Mouse (Mus musculus) heart, postnatal 36 days (tissue): Measurements from ENCODE around the gene Poln. TPM values are rescaled to one million over a fixed set of nuclear protein-coding genes. Genes with fewer than 3 reads are reported as not detected.

Experiments used
- DNase-seq, 2 experiments: peaks; one replicate each; pipeline ENCODE4 v3.0.0; 2021 to 2022
- intact Hi-C: fragments of 180-260 bp; cut with DNase I; formaldehyde crosslinking; loops from one replicate; pipeline ENCODE4 v1.15.1; 2025
- total RNA-seq, 2 experiments: library from RNA; stranded (reverse); gene quantifications; 2 replicates each; pipeline ENCODE4 v1.2.3; 2021

Gene Poln
- total RNA-seq, 2 experiments from 2014 or later, result 2.6 to 3.5 TPM

DNA sequence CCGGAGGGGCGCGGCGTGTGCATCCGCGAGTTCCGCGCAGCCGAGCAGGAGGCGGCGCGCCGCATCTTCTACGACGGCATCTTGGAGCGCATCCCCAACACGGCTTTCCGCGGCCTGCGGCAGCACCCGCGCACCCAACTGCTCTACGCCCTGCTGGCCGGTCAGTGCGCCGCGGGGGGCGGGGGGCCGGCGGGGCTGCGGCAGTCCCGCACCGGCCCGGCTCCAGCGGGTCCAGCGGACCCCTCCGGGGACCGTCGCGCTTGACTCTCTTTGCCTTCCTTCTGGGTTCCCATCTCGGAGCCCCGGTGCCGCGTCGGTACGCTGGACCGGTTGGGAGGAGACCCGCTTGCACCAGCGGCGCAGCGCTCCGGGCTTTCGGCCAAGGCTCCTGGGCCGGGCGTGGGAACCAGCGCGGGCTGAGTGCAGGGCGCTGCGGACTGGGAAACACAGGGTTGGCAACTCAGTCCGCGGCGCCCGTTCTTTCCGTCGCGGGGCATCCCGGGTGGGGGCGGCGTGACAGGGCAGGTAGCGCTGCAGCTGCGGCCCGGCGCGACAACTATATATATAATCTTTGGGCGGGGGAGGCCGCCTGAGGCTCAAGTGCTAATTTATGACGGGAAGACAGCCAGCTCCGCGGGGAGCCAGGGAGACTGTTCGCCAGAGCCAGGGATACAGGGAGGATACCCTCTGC is 172.1 kb downstream of the Poln start:
- DNase-seq, result peak; percentile 61 to 69
- intact Hi-C loops, result no loop called here

DNA sequence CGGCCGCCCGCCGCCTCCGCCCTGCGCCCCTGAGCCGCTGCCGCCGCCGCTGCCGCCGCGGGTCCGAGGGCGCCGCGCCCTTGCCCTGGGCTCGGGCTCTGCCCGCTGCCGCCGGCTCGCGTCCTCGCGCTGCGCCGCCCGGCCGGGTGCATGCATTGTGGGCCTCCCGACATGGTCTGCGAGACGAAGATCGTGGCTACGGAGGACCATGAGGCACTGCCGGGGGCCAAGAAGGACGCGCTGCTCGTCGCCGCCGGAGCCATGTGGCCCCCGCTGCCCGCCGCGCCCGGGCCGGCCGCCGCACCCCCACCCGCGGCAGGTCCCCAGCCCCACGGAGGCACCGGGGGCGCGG is 172.6 kb downstream of the Poln start:
- no peak for DNase-seq
- intact Hi-C loops, result no loop called here

DNA sequence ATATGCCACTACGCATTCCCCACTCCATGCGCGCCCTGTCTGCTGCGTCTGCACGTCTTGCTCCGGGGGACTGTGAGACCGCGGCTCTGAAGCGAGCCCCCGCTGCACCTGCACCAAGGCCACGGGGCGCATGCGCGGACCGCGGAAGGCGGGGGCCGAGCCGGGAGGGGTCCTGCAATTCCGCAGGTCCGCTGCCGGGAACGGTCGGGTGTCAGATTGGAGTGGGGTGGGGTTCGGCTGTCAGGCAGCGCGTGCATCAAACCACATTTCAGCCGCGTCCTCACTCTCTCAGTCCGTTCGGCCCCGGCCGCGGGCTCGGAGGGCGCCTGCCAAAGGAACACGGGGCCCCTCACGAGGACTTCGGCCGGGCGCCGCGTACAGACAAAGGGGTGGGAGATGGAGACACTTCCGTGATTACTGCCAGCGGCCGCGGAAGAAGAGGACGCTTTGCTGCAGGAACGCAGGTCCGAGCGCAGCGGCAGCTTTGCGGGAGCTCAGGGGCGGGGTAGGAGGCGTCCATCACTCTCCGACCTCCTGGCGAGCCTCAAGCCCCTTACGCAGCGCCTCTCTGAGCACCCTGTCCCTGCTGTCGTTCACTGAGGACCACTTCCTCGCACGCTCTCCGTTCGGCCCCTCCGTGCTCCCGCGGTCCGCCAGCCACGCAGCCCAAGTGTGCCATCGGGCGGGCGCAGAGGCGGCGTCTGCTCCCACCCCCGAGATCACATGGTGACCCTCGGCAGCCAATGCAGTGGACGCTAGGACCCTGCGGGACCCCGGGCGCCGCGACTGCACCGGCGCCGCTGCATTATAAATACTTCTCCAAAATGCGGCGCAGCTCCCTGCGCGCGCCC is 173.2 kb downstream of the Poln start, which contains the start of gene Nat8l:
Gene Nat8l, plus strand, starts transcription at position 142 of the 851 bp plus-strand sequence.
- DNase-seq, result peak; percentile 33 to 42
- intact Hi-C loops, result no loop called here

DNA sequence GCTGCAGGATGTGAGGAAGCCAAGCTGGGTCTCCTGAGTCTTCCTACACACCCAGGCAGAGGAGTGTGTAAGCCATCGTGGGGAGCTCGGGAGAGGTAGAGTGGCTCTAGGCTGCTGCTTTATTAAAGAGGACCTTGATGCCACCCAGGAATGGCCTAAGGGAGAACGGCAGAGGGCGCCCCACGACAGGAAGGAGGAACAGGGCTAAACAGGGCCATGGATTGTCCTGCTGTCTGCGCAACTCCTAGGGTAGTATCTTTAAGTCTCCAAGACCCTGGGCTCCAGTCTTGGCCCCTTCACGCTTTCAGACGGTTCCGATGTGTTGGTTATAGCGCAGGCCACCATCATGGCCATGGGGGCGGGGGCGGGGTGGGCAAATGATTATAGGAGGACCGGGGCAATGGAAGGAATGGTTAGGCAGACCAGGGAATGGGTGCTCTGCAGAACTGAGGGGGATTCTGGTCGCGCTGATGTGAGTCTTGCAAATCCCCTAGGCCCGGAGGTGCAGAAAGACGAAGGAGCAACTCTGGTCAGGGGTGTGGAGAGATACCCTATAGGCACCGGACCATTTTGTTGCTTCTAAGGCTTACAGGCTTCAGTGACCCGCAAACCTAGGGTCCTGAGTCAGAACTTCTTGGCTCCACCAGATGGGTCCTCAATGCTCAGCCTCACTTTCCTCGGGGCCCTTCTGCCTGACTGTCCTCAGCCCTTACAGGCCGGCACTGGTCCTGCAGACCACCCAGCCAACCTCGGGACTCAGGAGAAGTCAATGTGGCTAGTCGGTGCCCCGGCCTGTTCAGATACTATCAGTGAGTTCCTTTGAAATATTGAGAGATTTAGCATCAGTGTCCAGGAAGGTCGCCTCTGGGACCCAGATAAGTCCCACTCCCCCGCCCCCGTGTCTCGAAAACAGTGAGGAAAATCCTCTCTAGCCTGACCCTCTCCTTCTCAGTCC is 174.3 kb downstream of the Poln start:
- DNase-seq, result peak in 1 of 2 experiments; percentile 64
- intact Hi-C loops, result no loop called here

DNA sequence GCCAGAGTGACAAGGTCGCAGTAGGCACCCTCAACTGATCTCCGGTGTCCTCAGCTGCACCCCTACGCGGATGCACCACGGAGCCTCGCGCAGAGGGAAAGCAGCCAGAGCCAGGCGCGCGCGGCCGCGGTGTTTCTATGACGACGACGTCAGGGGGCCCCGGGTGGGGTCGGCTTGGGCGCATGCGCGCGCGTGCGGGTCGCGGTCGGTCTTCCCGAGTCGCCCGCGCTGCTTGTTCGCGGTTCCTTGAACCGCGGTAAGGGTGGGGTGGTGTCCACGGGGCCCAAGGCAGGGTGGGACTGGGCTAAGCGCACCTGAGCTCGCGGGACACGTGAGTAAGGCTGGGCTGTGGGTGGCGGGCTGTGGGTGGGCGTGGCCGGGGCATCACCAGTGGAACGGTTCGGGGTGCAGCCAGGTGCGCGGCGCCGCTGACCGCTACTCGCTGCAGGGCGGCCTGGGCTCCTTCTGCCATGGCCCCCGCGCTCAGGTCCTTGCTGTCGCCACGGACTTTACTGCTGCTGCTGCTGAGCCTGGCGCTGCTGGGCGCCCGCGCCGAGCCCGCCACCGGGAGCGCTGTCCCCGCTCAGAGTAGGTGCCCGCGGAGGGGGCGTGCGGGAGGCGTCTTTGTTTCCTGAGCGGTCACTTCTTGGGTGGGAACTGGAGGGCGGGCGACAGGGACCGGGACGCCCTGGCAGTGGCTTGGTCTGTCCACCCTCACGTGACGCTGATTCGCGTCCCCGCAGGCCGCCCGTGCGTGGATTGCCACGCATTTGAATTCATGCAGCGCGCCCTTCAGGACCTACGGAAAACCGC is 185.7 kb downstream of the Poln start, which contains the start of gene Gm1673:
Gene Gm1673, plus strand, starts transcription at position 125 of the 813 bp plus-strand sequence.
- peak; percentile 76 to 77 for DNase-seq
- intact Hi-C loops, result no loop called here

DNA sequence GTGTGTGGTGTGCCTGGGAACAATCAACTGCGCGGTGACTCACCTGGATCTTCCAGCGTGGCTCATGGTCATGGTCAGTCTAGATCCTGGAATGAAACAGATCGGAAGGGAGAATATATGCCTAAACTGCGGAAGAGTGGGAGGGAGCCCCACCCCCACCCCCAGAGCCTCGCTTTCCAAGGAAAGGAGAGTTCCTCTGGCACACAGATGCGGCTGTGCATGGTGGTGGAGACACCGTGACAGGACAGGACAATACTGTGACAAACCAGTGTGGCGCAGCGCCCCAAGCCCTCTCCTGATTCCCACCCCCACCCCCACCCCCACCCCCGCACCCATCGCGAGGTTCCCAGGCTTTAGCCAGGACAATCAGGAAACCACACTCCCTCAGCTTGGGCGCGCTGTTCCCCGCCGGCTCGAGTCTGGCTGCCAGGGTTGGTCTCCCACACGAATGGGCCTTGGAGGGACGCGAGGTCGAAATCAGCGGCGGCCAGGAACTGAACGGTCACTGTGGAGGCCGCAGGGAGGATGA is 186.5 kb downstream of the Poln start:
- no peak for DNase-seq
- intact Hi-C loops, result no loop called here

DNA sequence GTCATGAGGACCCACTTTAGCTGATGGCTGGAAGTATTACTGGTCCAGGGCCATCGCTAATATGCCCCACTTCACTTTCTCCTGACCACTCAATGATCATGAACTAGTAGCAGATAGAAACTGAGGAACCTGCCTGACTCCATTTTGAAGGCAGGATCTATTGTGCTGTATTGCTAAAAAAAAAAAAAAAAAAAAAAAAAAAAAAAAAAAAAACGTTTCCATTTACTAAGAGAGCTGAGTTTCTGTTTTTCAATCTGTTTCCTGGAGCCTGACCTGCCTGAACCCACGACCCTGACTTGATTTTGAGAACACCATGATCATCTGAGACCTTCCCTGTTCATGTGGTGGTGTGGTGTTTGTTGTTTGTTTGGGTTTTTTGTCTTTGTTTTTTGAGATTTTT is 193.0 kb downstream of the Poln start:
- intact Hi-C loops, result no loop called here
- DNase-seq, result no peak

DNA sequence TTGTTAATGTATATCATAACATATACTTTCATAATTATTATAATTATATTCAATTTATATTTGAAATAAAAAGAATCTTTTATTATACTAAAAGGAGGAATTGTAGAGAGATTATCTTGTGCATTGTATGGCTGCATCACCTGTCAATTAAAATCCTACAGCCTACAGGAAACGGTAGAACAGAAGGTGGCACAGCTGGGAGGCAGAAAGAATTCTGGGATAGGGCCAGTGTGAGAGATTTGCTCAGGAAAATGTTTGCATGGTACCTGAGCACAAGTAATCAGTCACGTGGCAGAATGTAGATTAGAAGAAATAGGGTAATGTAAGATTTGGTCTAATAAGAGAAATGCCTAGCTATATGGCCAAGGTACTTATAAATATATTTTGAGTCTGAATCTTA is 194.5 kb downstream of the Poln start:
- intact Hi-C loops, result no loop called here
- no peak for DNase-seq

DNA sequence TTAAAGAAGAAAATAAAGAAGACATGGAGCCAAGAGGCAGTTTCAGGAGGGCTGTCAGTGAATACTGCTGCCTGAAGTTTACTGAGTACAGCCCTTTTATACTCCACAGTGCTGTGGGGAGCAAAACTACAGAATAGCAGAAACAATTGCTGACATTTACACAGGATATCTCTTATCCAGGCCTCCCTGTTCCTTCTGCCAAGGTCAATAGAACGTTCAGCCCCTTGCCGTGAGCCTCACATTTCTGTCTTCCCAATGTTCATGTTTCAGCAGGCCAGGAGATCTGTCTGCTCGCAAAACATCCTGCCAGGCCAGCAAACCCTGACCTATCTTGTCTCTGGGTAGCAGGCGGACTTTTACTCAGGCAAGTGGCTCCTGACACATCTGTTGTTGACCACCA is 209.9 kb downstream of the Poln start:
- intact Hi-C loops, result loop anchor here (5.0 kb wide), 1 partner anchor 277 kb away; no protein-coding TSS in a partner anchor
- no peak for DNase-seq

Other genes starting within 250 kb of the Poln start
- 10 to 100 TPM in 1 of 2 experiments, 1 to 10 TPM in 1; 9.8 to 10.1 TPM for gene Nelfa, start 233.0 kb downstream of the Poln start, total RNA-seq
- gene Gm1673, start 186.0 kb downstream of the Poln start, total RNA-seq, result 1 to 10 TPM; 1.9 to 3.8 TPM
- gene Nat8l, start 173.5 kb downstream of the Poln start, total RNA-seq, result 1 to 10 TPM in 1 of 2 experiments, under 1 TPM in 1; 0.79 to 1.1 TPM
- 1 to 10 TPM; 3.4 to 4.1 TPM for gene Haus3, start 79 bp upstream of the Poln start, total RNA-seq
- gene Mxd4, start 18.3 kb upstream of the Poln start, total RNA-seq, result 10 to 100 TPM; 73.8 to 84.6 TPM
- gene Zfyve28, start 119.0 kb upstream of the Poln start, total RNA-seq, result under 1 TPM; 0.68 to 0.83 TPM
- not detected for gene Cfap99, start 119.2 kb upstream of the Poln start, total RNA-seq
- 10 to 100 TPM; 31.0 to 31.7 TPM for gene Rnf4, start 166.8 kb upstream of the Poln start, total RNA-seq
- gene Fam193a, start 200.5 kb upstream of the Poln start, total RNA-seq, result 10 to 100 TPM; 23.7 TPM